Mouse (Mus musculus) liver, adult 2 months (tissue): ENCODE results near the gene Myh7. TPM values are rescaled to one million over a fixed set of nuclear protein-coding genes. Genes with fewer than 3 reads are reported as not detected.
"Not testable (repeated sequence)": the region's sequence is repeated elsewhere in the genome, so short reads cannot be mapped to it uniquely, and the experiment has no call there.

ENCODE experiments used
- DNase-seq: peaks from one replicate; pipeline ENCODE4 v3.0.0-alpha.2; 2011; ENCODE audit warnings: low read depth, low spot score; ENCODE audit errors: extremely low read depth
- H3K27ac ChIP-seq: fragments of 200-500 bp; replicated peaks from 2 replicates; pipeline ENCODE4 v1.5.1; 2012; ENCODE audit warnings: low read depth, mild to moderate bottlenecking, control low read depth, inconsistent platforms, low read length; ENCODE audit not compliant: insufficient read depth
- H3K27me3 ChIP-seq: fragments of 200-500 bp; 2 replicates; pipeline ENCODE4 v1.6.1; 2012; ENCODE audit warnings: mild to moderate bottlenecking, moderate library complexity, low read length, inconsistent platforms; ENCODE audit not compliant: control insufficient read depth, insufficient read depth
- H3K36me3 ChIP-seq: fragments of 200-500 bp; 2 replicates; pipeline ENCODE4 v1.6.1; 2012; ENCODE audit warnings: low read length, inconsistent platforms; ENCODE audit not compliant: control insufficient read depth, insufficient read depth
- H3K4me1 ChIP-seq: fragments of 200-500 bp; 2 replicates; pipeline ENCODE4 v1.6.1; 2011; ENCODE audit warnings: low read length; ENCODE audit not compliant: control insufficient read depth, insufficient read depth
- H3K4me3 ChIP-seq: fragments of 200-500 bp; 2 replicates; pipeline ENCODE4 v1.5.1; 2011; ENCODE audit warnings: low read depth, mild to moderate bottlenecking, control low read depth, low read length, moderate library complexity; ENCODE audit not compliant: insufficient read depth
- H3K79me2 ChIP-seq: fragments of 200-500 bp; 2 replicates; pipeline ENCODE4 v1.6.1; 2012; ENCODE audit warnings: inconsistent platforms, mild to moderate bottlenecking, low read length, moderate library complexity; ENCODE audit not compliant: control insufficient read depth, insufficient read depth
- H3K9ac ChIP-seq: fragments of 200-500 bp; 2 replicates; pipeline ENCODE4 v1.6.1; 2012; ENCODE audit warnings: low read depth, mild to moderate bottlenecking, control low read depth, inconsistent platforms, low read length
- CTCF ChIP-seq: fragments of 200-500 bp; IDR thresholded peaks from 2 replicates; pipeline ENCODE4 v1.5.1; 2011; ENCODE audit warnings: low read depth, low read length, control low read depth
- POLR2A ChIP-seq: fragments of 200-500 bp; IDR thresholded peaks from 2 replicates; pipeline ENCODE4 v1.6.1; 2011; ENCODE audit warnings: low read length, control low read depth; ENCODE audit not compliant: insufficient read depth; ENCODE audit errors: extremely low read depth
- WGBS: fragments of 180-500 bp; shearing (Covaris S2); methylation state at CpG from one replicate; pipeline ENCODE4 v1.1.7; 2018; 5-methylcytosine and 5-hydroxymethylcytosine counted together
- polyA plus RNA-seq: library from polyadenylated mRNA; depleted of rRNA; stranded (reverse); fragments of >200 nt; gene quantifications from 2 replicates; pipeline ENCODE4 v1.2.3, GENCODE M21; 2012
- total RNA-seq: library from RNA; depleted of rRNA; stranded (reverse); fragments of >200 nt; gene quantifications from 2 replicates; pipeline ENCODE4 v1.2.3, GENCODE M21; 2014

Myh7 gene
- total and polyA plus RNA-seq, 2 experiments, result 1.5 TPM; not detected in 1

DNA sequence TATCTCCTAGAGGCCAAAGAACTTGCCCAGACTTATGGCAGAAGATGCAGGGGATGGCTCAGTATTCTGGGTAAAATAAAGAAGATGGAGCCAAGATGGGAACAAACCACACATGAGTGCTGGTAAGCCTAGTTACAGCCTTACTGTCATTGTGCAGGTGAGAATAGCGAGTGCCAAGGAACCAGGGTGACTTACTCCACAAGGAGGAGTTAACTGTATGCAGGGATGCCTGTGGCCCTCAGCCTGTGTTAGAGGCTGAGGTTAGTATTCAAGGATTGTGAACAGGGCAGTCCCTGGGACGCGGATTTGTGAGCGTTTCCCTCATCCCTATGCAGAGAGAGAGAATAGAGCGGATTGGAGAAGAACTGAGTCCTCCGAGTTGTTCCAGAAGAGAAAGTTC, 42.8 kb downstream of the Myh7 start:
- TF ChIP-seq POLR2A (no peak), CTCF (no peak)
- Histone ChIP-seq H3K9ac (no peak overlapping the region), H3K4me3 (no peak overlapping the region), H3K4me1 (no peaks in the 10 kb centered on the region), H3K79me2 (no peaks in the 10 kb centered on the region), H3K27ac (no peak overlapping the region), H3K36me3 (no peaks in the 10 kb centered on the region), H3K27me3 (no peaks in the 10 kb centered on the region)
- WGBS, result 88% methylated on average over 6 of the region's 6 CpGs
- no peak for DNase-seq

DNA sequence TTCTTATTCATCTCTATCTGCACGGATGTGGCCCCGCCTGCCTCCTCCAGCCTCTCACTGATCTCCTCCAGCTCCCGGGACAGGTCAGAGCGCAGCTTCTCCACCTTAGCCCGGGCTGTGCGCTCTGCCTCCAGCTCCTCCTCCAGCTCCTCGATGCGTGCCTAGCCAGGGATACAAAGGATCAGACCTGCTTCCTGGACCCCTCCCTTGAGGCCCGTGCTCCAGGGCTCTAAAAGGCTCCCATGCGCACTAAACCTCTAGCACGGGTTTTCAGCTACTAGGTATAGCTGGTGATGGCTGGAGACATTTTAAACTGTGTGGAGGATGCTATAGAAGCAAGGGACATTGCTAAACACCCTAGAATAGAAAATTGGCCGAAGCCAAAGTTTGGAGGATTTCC, 43.9 kb downstream of the Myh7 start:
- DNase-seq, result no peak
- Histone ChIP-seq H3K4me1 (no peaks in the 10 kb centered on the region), H3K27me3 (no peaks in the 10 kb centered on the region), H3K4me3 (no peak overlapping the region), H3K9ac (no peak overlapping the region), H3K36me3 (no peaks in the 10 kb centered on the region), H3K79me2 (no peaks in the 10 kb centered on the region), H3K27ac (no peak overlapping the region)
- 54% methylated on average over 12 of the region's 12 CpGs for WGBS
- TF ChIP-seq POLR2A, result no peak
- no peak for TF ChIP-seq CTCF

- H3K27ac ChIP-seq, result no peak overlapping the region
- no peak overlapping the region for H3K4me3 ChIP-seq
- H3K79me2 ChIP-seq, result no peaks in the 10 kb centered on the region
- TF ChIP-seq CTCF (no peak), POLR2A (no peak)
- no peaks in the 10 kb centered on the region for H3K27me3 ChIP-seq
- H3K36me3 ChIP-seq, result no peaks in the 10 kb centered on the region
- H3K4me1 ChIP-seq, result no peaks in the 10 kb centered on the region
- WGBS, result 78% methylated on average over 9 of the region's 9 CpGs
- H3K9ac ChIP-seq, result no peak overlapping the region
- no peak for DNase-seq
Measured at GRCm38 (mm10) chr14:54948781-54949180, 45.6 kb downstream of the Myh7 start.

DNA sequence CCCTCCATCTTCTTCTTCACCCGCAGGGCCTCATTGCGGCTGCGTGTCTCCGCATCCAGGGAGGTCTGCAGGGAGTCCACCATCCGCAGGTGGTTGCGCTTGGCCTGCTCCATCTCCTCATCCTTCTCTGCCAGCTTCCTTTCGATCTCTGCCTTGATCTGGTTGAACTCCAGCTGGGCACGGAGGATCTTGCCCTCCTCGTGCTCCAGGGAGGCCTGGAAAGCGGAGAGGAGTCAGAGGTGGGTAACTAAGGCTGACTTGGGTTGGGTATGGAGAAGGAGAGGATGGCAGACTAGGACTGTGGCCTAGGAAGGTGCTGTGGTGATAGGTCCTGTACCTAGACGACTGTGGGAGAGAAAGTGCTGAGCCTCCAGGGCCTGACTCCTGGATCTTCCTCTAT, 47.4 kb downstream of the Myh7 start:
- not testable (repeated sequence) for H3K27ac ChIP-seq, DNase-seq, H3K36me3 ChIP-seq, H3K27me3 ChIP-seq, H3K4me1 ChIP-seq, H3K79me2 ChIP-seq, H3K9ac ChIP-seq, H3K4me3 ChIP-seq
- WGBS, result 94% methylated on average over 11 of the region's 11 CpGs

DNA sequence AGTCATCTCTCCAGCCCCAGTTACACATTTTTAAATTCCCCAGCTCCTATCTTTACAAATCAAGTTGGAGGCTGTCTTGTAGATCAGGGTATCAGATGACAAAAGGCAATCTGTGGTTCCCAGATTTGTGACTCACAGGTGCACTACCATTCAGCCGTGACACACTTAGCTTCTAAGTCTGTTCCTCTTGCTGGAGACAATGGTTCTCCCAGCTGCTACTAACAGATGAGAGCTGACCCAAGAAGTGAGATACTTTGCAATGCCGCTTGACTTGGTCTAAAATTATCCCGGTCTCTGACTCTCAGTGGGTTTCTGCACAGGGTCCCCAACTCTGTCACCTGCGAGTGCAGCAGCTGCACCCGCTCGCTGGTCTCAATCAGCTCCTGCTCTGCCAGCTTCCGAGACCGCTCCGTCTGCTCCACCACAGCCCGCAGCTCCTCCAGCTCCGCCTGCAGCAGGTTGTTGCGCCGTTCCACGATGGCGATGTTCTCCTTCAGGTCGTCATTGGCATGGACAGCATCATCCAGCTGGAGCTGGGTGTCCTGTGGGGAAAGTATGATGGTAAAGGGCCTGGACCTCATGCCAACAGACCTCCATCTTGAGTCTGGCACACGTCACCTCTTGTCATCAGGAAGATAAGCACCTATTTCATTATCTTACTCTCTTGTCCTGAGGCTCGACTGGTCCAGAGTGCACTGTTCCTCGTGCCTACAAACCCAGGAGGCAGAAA, 48.3 kb downstream of the Myh7 start:
- H3K4me3 ChIP-seq, result no peak overlapping the region
- no peak for DNase-seq
- no peak overlapping the region for H3K9ac ChIP-seq
- no peak overlapping the region for H3K27ac ChIP-seq
- no peaks in the 10 kb centered on the region for H3K4me1 ChIP-seq
- H3K27me3 ChIP-seq, result no peaks in the 10 kb centered on the region
- no peaks in the 10 kb centered on the region for H3K36me3 ChIP-seq
- 81% methylated on average over 19 of the region's 19 CpGs for WGBS
- TF ChIP-seq POLR2A, result no peak
- TF ChIP-seq CTCF, result no peak
- H3K79me2 ChIP-seq, result no peaks in the 10 kb centered on the region

DNA sequence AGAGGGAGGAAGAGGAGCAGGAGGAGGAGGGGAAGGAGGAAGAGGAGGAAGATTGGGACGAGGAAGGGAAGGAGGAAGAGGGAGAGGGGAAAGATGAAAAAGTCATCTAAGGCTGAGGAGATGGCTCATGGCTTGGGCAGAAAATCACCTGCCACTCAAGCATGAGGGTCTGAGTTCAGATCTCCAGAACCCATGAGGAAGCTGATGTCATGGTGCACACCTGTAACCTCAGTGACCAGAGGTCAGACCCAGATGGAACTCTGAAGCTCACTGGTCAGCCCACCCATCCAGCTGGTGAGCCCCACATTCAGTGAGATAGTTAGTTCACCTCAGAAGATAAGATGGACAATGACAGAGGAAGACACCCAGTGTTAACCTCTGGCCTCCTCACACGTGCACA, 49.5 kb downstream of the Myh7 start:
- Histone ChIP-seq H3K27ac (no peak overlapping the region), H3K36me3 (no peaks in the 10 kb centered on the region), H3K27me3 (no peaks in the 10 kb centered on the region), H3K4me3 (no peak overlapping the region), H3K4me1 (no peaks in the 10 kb centered on the region), H3K9ac (no peak overlapping the region), H3K79me2 (no peaks in the 10 kb centered on the region)
- no peak for DNase-seq
- 52% methylated on average over 2 of the region's 2 CpGs for WGBS
- no peak for TF ChIP-seq POLR2A
- no peak for TF ChIP-seq CTCF
